Mouse (Mus musculus): ENCODE results near the gene Gigyf1.

Gigyf1 gene

GRCm38 (mm10) chr5:137518436-137518835 lies at the start of gene Gigyf1:
Gene Gigyf1 (plus strand): TSS chr5:137518548.
- DNase-seq (ENCODE audit: extremely low spot score, low spot score) = no peak

DNA sequence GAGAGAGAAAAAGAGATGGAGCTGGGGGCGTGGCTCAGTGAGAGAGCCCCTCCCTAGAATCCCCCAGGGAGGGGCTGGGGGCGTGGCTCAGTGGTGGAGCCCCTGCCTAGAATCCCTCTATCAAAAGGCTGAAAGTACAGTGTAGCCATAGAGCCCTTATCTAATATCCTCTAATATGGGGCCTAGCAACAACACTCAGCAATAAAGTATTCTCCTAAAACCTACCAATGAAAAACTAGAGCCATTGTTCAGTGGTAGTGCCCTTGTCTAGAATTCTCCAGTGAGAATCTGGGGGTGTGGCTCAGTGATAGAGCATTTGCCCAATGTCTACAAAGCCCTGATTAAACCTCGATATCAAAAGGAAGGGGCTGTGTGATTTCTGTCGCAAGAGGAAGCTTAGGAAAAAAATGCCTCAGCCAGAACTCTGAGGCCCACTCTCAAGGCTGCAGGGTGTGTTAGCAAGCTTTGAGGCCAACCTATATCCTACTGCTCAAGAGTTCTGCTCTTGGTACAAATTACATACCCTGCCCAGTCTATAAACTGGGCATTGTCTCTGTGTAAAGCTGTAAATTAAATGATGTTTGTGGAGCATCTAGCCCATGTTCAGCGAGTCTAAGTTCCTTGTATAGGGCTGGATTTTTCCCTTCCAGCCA lies 46.0 kb upstream of the Gigyf1 start:
- DNase-seq (ENCODE audit: extremely low spot score, low spot score) = no peak

DNA sequence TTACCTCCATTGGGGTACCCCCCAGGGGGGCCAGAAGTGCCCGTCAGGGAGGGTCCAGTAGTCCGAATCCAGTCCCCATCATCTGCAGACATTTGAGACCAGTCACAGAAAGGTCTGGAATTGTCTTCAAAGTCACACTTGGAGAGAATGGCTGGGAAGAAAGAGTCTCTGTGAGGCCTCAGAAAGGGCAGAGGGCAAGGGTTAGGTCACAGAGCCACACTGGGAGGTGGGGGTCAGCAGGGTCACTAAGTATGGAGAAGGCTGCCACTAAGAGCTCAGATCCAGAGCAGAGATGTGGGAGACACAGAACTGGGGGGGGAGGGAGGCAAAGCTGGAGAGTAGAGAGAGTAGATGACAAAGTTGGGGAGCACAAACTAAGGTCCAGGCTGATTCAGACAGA lies 44.0 kb upstream of the Gigyf1 start:
- DNase-seq (ENCODE audit: extremely low spot score, low spot score) = no peak

- no peak for DNase-seq (ENCODE audit: extremely low spot score, low spot score)
Observed at GRCm38 (mm10) chr5:137476964-137477363, 41.4 kb upstream of the Gigyf1 start, which contains the start of gene Zan. Gene Zan (minus strand): TSS chr5:137477064.

GRCm38 (mm10) chr5:137481138-137481537 lies 37.2 kb upstream of the Gigyf1 start:
- peak; percentile 78 for DNase-seq (ENCODE audit: extremely low spot score, low spot score)

DNA sequence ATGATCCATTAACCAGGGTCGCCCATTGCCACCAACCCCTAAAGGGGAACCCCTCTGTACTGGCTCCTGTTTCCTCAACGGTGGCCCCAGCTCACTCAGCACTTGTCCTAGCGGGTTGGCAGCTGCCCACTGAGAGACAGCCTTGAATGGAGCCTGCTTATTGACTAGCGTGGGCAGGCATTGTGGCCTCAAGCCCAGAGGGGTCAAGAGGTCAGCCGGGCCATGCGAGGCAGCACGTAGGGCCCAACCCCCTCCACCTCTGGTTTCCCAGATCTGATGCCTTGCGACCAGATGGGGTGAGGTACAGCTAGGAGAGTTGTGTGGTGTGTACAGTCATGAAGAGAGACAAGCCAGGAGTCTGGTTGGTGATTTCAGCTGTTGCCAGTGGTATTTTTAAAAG lies 36.5 kb upstream of the Gigyf1 start:
- DNase-seq (ENCODE audit: extremely low spot score, low spot score) = peak; percentile 35

GRCm38 (mm10) chr5:137485071-137485850 lies 33.1 kb upstream of the Gigyf1 start:
- DNase-seq (ENCODE audit: extremely low spot score, low spot score) = peak; percentile 50

GRCm38 (mm10) chr5:137485851-137486155 lies 32.5 kb upstream of the Gigyf1 start:
- no peak for DNase-seq (ENCODE audit: extremely low spot score, low spot score)

DNA sequence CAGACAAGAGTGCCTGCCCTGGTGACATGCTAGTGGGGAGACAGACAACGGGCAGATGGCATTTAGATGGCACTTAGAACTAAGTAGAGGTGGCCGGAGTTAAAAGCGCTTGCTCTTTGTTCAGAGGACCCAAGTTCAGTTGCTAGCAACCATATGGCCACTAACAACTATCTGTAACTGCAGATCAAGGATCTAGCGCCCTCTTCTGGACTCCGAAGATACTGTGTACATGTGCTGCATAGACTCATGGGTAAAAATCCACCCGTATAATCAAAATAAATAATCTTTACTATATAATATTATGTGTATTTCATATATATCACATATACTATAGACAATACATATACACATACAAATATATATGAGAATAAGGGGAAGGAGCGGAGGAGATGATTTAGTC lies 30.7 kb upstream of the Gigyf1 start:
- DNase-seq (ENCODE audit: extremely low spot score, low spot score) = no peak

DNA sequence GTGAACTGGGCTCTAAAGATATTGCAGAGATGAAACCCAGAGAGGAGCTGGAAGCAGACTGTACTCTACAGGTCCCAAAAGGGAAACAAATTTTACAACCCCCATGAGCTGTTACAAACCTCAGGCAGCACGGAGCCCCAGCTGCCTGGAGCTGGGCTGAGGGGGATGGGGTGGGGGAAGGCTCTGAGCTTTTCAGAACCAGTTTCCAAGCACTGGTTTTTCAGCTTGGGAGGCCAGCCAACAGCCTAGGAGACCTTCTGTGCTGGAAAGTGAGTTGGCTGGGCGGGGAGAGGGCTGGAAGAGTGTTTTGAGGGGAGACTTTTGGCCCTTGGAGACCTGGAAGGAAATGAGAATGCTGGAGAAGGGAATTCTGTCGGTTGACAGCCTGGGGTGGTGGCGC lies 26.8 kb upstream of the Gigyf1 start:
- DNase-seq (ENCODE audit: extremely low spot score, low spot score) = no peak

DNA sequence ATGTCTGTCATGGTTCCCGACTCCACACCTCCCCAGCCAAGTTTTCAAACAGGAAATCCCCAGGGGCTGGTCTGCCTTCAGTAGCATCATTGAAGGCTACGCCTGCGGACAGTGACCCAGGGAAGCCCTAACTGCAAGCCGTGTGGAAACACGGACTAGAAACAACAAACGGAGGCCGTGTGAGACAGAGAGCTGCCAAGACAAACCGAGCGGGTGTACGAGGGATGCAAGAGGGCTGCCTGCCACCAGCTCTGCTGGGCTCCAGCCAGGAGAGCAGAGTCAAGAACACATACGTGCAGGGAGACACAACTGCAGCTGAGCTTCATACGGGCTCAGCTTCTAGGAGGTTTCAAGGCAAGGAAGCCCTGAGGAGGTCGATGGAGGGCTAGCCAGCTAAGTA lies 24.5 kb upstream of the Gigyf1 start:
- DNase-seq (ENCODE audit: extremely low spot score, low spot score) = no peak

GRCm38 (mm10) chr5:137500186-137500585 lies 18.2 kb upstream of the Gigyf1 start:
- DNase-seq (ENCODE audit: extremely low spot score, low spot score) = no peak

GRCm38 (mm10) chr5:137501709-137502666 lies 16.4 kb upstream of the Gigyf1 start, which contains the start of gene Pop7:
Gene Pop7 (minus strand): TSS chr5:137502518.
- peak; percentile 99 for DNase-seq (ENCODE audit: extremely low spot score, low spot score)

GRCm38 (mm10) chr5:137502667-137503110 lies 15.7 kb upstream of the Gigyf1 start:
- no peak for DNase-seq (ENCODE audit: extremely low spot score, low spot score)

GRCm38 (mm10) chr5:137504041-137504440 lies 14.3 kb upstream of the Gigyf1 start:
- DNase-seq (ENCODE audit: extremely low spot score, low spot score) = no peak

DNA sequence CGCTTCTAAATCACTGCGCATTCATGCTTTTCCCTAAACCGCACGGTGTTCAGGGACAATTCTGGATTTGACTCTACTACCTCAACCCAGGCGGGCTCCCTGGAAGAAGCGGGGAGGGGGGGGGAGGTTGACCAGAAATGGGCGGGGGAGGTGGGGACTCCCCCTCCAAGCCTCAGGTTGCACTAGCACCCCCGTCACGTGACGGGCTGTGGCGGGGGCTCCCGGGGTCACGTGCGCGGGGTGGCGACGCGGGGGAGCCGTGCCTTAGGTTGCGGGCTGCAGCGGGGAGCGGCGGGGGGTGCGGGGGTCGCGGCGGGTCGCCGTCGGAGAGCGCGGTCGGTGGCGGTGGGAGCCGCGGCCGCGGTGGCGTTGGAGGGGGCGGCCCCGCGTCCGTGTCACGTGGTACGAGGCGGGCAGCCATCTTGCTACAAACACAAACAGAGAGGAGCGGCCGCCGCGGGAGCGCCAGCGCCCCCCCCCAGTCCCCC lies 8.3 kb upstream of the Gigyf1 start:
- DNase-seq (ENCODE audit: extremely low spot score, low spot score) = peak; percentile 90

- DNase-seq (ENCODE audit: extremely low spot score, low spot score) = peak; percentile 37
Observed at GRCm38 (mm10) chr5:137510573-137511390, 7.6 kb upstream of the Gigyf1 start.

GRCm38 (mm10) chr5:137511706-137512105 lies 6.6 kb upstream of the Gigyf1 start:
- no peak for DNase-seq (ENCODE audit: extremely low spot score, low spot score)

DNA sequence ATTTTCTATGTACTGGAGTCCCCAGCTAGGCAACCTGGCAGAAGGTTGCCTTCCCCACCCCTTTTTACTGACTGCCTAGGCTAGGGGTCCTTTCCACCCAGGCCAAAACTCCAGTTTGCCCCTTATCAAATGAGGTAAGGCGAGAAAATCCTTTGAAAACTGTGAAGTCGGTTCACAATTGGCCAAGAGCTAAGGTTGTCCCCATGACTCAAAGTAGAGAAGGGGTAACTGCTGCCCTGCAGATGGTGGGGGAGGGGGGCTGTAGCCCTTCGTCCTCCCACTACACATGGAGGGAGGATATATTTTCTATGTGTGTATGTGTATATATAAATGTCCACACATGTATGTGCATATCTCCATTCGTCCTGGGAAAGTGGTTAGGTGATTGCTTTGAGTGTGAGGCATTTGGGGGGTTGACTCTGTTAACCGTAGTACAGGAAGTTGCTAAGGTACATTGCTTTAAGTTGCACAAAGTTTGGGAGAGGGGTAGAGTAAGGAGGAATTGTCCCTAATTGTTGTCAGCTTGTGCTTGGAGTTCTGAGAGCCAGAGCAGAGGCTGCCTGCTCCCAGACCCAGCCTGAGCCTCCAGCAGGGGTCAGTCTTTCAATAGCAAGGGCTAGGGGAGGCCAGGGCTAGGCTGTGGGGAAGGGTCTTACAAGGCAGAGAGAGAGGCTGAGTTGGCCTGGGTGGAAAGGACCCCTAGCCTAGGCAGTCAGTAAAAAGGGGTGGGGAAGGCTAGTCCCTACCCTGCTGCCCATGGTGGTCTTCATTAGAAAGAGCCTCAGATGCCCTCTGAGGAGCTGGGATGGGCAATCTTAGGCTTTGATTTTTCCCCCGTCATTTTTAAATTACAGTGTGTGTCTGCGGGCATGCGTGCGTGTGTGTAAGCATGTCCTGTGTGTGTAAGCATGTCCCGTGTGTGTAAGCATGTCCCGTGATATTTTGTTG lies 5.2 kb upstream of the Gigyf1 start:
- peak; percentile 55 for DNase-seq (ENCODE audit: extremely low spot score, low spot score)
